Mouse (Mus musculus): ENCODE results near the gene Tex47.

Gene Tex47

DNA sequence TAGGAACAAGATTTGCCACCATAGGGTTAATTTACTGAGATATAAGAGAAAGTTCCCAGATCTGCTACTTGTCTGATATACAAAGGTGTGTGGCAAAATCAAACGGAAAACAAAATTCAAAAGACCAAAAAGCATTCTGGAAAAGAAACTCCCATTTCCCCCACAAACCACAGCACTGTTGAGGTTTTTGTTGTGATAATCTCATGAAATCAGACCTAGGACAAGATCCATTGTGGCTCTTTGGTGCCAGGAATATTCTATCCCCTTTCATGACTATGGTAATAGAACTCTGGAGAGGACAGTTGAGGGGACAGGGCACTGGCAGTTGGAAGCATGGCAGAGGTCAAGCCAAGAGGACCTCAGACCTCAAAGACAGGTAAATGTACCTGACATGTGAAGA is at the start of gene Tex47:
Gene Tex47 (plus strand): TSS at position 301 of the 400 bp plus-strand sequence.
- no peak for DNase-seq (ENCODE audit: extremely low read depth, low read depth, low spot score)

- DNase-seq (ENCODE audit: extremely low read depth, low read depth, low spot score), result no peak
Measured at GRCm38 (mm10) chr5:7276659-7277455, 27.1 kb upstream of the Tex47 start.

DNA sequence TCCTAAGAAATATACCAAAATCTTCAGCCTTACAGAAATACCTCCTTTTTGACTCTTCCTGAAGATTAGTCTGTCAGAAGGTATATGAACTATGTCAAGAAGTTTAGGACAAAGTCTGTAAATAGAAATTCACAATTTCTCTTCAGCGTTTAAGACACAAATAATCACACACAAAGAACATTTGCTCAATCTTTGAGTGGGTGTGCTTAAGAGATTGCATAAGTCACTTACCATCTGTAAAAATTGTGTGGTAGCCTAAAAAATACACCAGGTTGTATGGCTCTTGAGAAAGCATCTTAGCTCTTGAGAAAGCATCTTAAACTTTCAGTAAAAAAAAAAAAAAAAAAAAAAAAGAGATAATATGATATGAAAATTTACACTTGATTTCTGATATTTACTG is 19.6 kb upstream of the Tex47 start:
- no peak for DNase-seq (ENCODE audit: extremely low read depth, low read depth, low spot score)

- DNase-seq (ENCODE audit: extremely low read depth, low read depth, low spot score), result no peak
Measured at GRCm38 (mm10) chr5:7302969-7303368, 950 bp upstream of the Tex47 start.

DNA sequence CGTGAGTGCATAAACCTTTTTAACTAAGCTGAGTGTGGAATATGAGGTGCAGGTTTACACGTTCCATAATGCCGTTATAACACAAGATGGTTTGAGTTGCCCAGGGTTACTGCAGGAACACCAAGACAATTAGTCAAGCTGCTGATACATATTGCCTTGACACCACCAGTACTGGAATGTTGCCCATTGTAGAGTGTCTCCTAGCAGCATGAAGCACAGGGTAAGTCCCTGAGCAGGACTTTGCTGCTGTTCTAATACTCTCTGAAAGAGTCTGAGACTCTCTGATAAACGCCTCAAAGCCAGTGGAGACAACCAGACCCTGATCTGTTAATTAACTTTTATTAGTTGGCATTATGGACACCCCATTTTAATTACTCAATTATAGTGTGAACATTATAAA is 21.7 kb downstream of the Tex47 start:
- DNase-seq (ENCODE audit: extremely low read depth, low read depth, low spot score), result no peak

DNA sequence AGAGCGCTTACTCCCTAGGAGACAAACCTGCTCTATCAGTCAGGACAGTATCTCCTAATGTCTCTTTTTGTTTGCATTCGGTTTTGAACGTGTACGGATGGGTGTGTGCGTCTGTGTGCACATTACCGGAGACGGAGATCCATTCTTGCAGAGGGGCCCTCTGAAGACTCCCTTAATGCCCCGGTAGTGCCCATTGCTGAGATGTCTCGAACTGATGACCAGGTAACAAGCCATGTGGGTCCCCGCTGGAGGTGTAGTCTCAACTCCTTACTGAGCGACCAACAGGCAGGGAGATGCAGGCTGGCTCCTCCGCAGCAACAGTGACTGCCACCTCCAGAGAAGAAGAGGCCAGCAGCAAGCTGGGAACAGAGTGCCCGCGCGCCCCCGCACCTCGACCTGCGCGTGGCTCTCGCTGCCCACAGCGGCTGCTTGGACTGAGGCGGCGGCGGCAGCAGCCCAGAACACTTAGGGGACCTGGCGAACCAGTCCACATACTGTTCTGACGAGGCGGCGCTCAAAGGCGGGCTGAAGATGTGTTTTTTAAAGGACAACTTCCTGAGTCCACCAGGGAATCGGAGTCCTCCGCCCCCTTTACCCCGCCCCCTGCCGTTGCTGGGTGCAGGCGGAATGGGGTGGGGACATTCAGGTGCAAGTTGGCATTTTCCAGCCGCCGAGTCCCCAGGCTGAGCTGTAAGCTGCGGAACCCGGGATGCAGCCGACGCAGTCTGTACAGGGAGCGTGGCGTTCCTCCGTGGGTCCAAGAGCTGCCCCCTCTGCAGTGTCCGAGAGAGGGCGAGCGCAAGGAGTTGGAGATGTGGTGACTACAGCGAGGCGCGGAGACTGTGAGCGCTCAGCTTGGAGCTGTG is 40.5 kb downstream of the Tex47 start, which contains the start of gene Zfp804b:
Gene Zfp804b (minus strand): TSS at position 612 of the 866 bp plus-strand sequence.
- no peak for DNase-seq (ENCODE audit: extremely low read depth, low read depth, low spot score)

GRCm38 (mm10) chr5:7345011-7345389 is 41.1 kb downstream of the Tex47 start:
- DNase-seq (ENCODE audit: extremely low read depth, low read depth, low spot score), result no peak
